Mouse (Mus musculus) bone marrow, adult 2 months (tissue): ENCODE data around the gene 1520401A03Rik.

Experiments used
- CTCF ChIP-seq: fragments of 200-500 bp; IDR thresholded peaks from 2 replicates; pipeline ENCODE4 v1.5.1; 2011; ENCODE audit warnings: low read length, control low read depth; ENCODE audit not compliant: control insufficient read depth, insufficient read depth
- POLR2A ChIP-seq: fragments of 200-500 bp; IDR thresholded peaks from 2 replicates; pipeline ENCODE4 v1.6.1; 2011; ENCODE audit warnings: low read depth, mild to moderate bottlenecking, control low read depth, low read length, borderline replicate concordance; ENCODE audit not compliant: control insufficient read depth

DNA sequence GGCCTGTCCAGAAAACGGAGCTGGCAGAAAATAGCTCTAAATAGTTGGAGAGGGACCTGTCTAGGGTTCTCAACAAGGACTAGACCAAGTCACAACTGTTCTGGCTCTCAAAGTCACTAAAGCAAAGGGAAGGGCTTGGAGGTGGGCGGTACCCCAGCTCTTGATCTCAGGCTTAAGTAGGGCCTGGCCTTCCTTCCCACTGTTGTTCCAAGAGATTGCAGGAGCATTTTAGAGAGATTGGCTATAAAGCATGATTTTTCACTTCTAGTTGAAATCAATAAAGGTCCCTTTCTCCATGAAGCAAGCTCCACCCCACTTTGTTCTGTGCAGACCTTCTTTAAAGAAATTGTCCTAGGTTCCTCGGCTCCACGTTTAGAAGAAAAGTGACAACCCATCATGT is 2.9 kb upstream of the 1520401A03Rik start:
- no peak for TF ChIP-seq POLR2A
- TF ChIP-seq CTCF, result no peak
